Mouse (Mus musculus) Muller cell, postnatal 12 days (primary cell): ENCODE measurements at regions not wholly inside any gene's neighbourhood (a gene's known extent, or its start where the extent isn't known, plus 50 kb on each side); places are given as distances from the start of the nearest gene placed in this dataset.

Source experiments
- DNase-seq: peaks from one replicate; pipeline ENCODE4 v3.0.0-alpha.2; 2015; ENCODE audit errors: inconsistent ontology term

GRCm38 (mm10) chr3:76928313-76928712 is 854.2 kb downstream of the Fstl5 start:
- peak; percentile 76 for DNase-seq

GRCm38 (mm10) chr3:76966849-76967248 is 892.8 kb downstream of the Fstl5 start:
- no peak for DNase-seq
